Mouse (Mus musculus): ENCODE results near the gene Tmem106c.

DNA sequence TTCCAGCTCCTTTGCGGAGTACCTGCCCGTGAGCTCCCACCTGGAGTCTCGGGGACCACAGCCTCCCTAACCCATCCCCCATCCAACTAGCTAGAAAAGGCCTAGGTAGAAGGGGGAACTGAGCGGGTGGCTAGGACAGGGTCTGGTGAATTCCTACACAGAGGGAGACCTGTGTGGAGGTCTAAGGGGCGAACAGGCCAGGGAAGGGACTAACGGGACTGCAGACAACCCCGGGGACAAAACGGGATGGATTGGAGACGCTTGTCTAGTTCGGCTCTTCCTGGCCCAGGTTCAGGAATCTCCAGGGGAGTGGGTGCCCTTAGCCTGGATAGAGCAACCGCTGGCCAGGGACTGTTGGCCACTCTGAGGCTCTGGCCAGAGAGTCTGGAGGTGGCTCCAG lies 41.2 kb downstream of the Tmem106c start:
- TF ChIP-seq CTCF (IDR thresholded peaks at IDR 0.05) = no peak
- TF ChIP-seq EP300 (IDR thresholded peaks at IDR 0.05) = no peak

Measured in lung, postnatal 0 days (tissue).